Mouse (Mus musculus): Measurements from ENCODE around the gene Prkab2.

- TF ChIP-seq POLR2A (IDR thresholded peaks at IDR 0.05; ENCODE audit: insufficient read length, low read depth), result no peak
- TF ChIP-seq CEBPB (IDR thresholded peaks at IDR 0.05; ENCODE audit: insufficient read depth, poor library complexity, severe bottlenecking), result no peak
- TF ChIP-seq TCF12 (IDR thresholded peaks at IDR 0.05; ENCODE audit: insufficient read depth, poor library complexity, severe bottlenecking), result no peak
- TF ChIP-seq USF1 (IDR thresholded peaks at IDR 0.05; ENCODE audit: low read depth), result no peak
- TF ChIP-seq MYOD1 (IDR thresholded peaks at IDR 0.05; ENCODE audit: control insufficient read depth in 1 of 3, insufficient read length in 2 of 3, low read depth in 2 of 3), result no peak
- TF ChIP-seq MAX (IDR thresholded peaks at IDR 0.05; ENCODE audit: low read depth), result no peak
- no peak for TF ChIP-seq MYOG (IDR thresholded peaks at IDR 0.05; ENCODE audit: control insufficient read depth in 1 of 3, insufficient read depth in 1 of 3, insufficient read length in 2 of 3, low read depth in 2 of 3)
- no peak for TF ChIP-seq SRF (IDR thresholded peaks at IDR 0.05; ENCODE audit: control insufficient read depth, insufficient read length, low read depth)
- no peak for TF ChIP-seq REST (IDR thresholded peaks at IDR 0.05; ENCODE audit: insufficient read depth, insufficient read length)
- no peak for TF ChIP-seq POLR2AphosphoS2 (IDR thresholded peaks at IDR 0.05; ENCODE audit: insufficient read length, low read depth)
- TF ChIP-seq E2F4 (IDR thresholded peaks at IDR 0.05; ENCODE audit: insufficient read depth), result no peak
- no peak for TF ChIP-seq TCF3 (IDR thresholded peaks at IDR 0.05; ENCODE audit: insufficient read length, low read depth)
These were observed 37.3 kb upstream of the Prkab2 start for GRCm38 (mm10) chr3:97620657-97621056.

All from myocyte (in vitro differentiated cells).